Mouse (Mus musculus) lung, postnatal 0 days (tissue): ENCODE measurements around the gene Tmem231. TPM values are rescaled to one million over a fixed set of nuclear protein-coding genes. Genes with fewer than 3 reads are reported as not detected.

Source experiments
- ATAC-seq: fragments of 200-750 bp; cut with Nextera tagmentation; 2 replicates; pipeline ENCODE4 v1.8.0; 2017; ENCODE audit warnings: moderate library complexity
- DNase-seq: peaks from one replicate; pipeline ENCODE4 v3.0.0-alpha.2; 2016; ENCODE audit warnings: low spot score
- H3K27ac ChIP-seq: fragments of 300-500 bp; sonication (generic); 2 replicates; pipeline ENCODE4 v1.5.1; 2014; ENCODE audit warnings: antibody characterized with exemption, mild to moderate bottlenecking, low read length, mixed read lengths
- H3K27me3 ChIP-seq: fragments of 300-500 bp; sonication (generic); replicated peaks from 2 replicates; pipeline ENCODE4 v1.6.1; 2014; ENCODE audit warnings: low read length, mixed read lengths; ENCODE audit not compliant: insufficient read depth
- H3K36me3 ChIP-seq: fragments of 300-500 bp; sonication (generic); 2 replicates; pipeline ENCODE4 v1.6.1; 2014; ENCODE audit warnings: low read length, mixed read lengths; ENCODE audit not compliant: insufficient read depth
- H3K4me1 ChIP-seq: fragments of 300-500 bp; sonication (generic); 2 replicates; pipeline ENCODE4 v1.6.1; 2014; ENCODE audit warnings: antibody characterized with exemption, low read depth, low read length, mixed read lengths; ENCODE audit not compliant: insufficient read depth
- H3K4me2 ChIP-seq: fragments of 300-500 bp; sonication (generic); replicated peaks from 2 replicates; pipeline ENCODE4 v1.6.1; 2014; ENCODE audit warnings: low read depth, mild to moderate bottlenecking, low read length, moderate library complexity, mixed read lengths
- H3K4me3 ChIP-seq: fragments of 300-500 bp; sonication (generic); 2 replicates; pipeline ENCODE4 v1.5.1; 2014; ENCODE audit warnings: low read depth, low read length
- H3K9ac ChIP-seq: fragments of 300-500 bp; sonication (generic); replicated peaks from 2 replicates; pipeline ENCODE4 v1.6.1; 2014; ENCODE audit warnings: low read depth, mild to moderate bottlenecking
- H3K9me3 ChIP-seq: fragments of 300-500 bp; sonication (generic); 2 replicates; pipeline ENCODE4 v1.6.1; 2016; ENCODE audit warnings: low read length, mixed read lengths
- CTCF ChIP-seq: IDR thresholded peaks from 2 replicates; pipeline ENCODE4 v1.5.1; 2016; ENCODE audit warnings: antibody characterized with exemption, mild to moderate bottlenecking
- EP300 ChIP-seq: IDR thresholded peaks from 2 replicates; pipeline ENCODE4 v1.6.1; 2016; ENCODE audit warnings: antibody characterized with exemption, mild to moderate bottlenecking, control low read depth
- WGBS: fragments of 180-500 bp; shearing (Covaris S2); extraction: QIAGEN DNeasy Blood & Tissue Kit; methylation state at CpG from one replicate; pipeline ENCODE4 v1.1.7; 2014; 5-methylcytosine and 5-hydroxymethylcytosine counted together
- polyA plus RNA-seq: library from polyadenylated mRNA; unstranded; fragments of >200 nt; fragmentation: Nextera tagmentation; extraction: Ambion mirVana; gene quantifications from 2 replicates; pipeline ENCODE4 v1.2.1, GENCODE M21; 2015

Tmem231 gene
- polyA plus RNA-seq, 1 experiment from 2014 or later: 5.6 TPM

GRCm38 (mm10) chr8:111905500-111906121 lies 28.1 kb downstream of the Tmem231 start:
- no peak for TF ChIP-seq CTCF
- no peak for TF ChIP-seq EP300
- H3K4me2 ChIP-seq: no peak overlapping the region
- H3K4me1 ChIP-seq: no peaks in the 10 kb centered on the region; the same call in 1 of the 2 replicates
- H3K27me3 ChIP-seq: no peaks in the 10 kb centered on the region
- 34% methylated on average over 7 of the region's 8 CpGs for WGBS
- DNase-seq (peak; percentile 62), ATAC-seq (peak; percentile 92)
- H3K4me3 ChIP-seq: no peak overlapping the region
- H3K9me3 ChIP-seq: no peaks in the 10 kb centered on the region
- H3K9ac ChIP-seq: no peak overlapping the region
- H3K36me3 ChIP-seq: no peaks in the 10 kb centered on the region
- no peak overlapping the region for H3K27ac ChIP-seq

GRCm38 (mm10) chr8:111902080-111902479 lies 31.6 kb downstream of the Tmem231 start:
- H3K9me3 ChIP-seq: no peaks in the 10 kb centered on the region
- no peaks in the 10 kb centered on the region for H3K36me3 ChIP-seq

GRCm38 (mm10) chr8:111898586-111898985 lies 35.1 kb downstream of the Tmem231 start:
- WGBS: 32% methylated on average over 10 of the region's 10 CpGs
- no peaks in the 10 kb centered on the region for H3K27me3 ChIP-seq
- H3K4me3 ChIP-seq: no peak overlapping the region
- H3K4me1 ChIP-seq: no peaks in the 10 kb centered on the region
- H3K27ac ChIP-seq: no peak overlapping the region
- H3K9ac ChIP-seq: no peak overlapping the region
- H3K9me3 ChIP-seq: no peaks in the 10 kb centered on the region
- no peak for TF ChIP-seq CTCF
- TF ChIP-seq EP300: no peak
- ATAC-seq: peak; percentile 55
- no peak overlapping the region for H3K4me2 ChIP-seq
- H3K36me3 ChIP-seq: no peaks in the 10 kb centered on the region
- DNase-seq: no peak

More at GRCm38 (mm10) chr8:111902080-111902479, 31.6 kb downstream of the Tmem231 start:
- Histone ChIP-seq H3K4me3 (no peak overlapping the region), H3K27me3 (no peaks in the 10 kb centered on the region), H3K4me2 (no peak overlapping the region), H3K9ac (no peak overlapping the region), H3K27ac (no peak overlapping the region), H3K4me1 (no peaks in the 10 kb centered on the region)
- TF ChIP-seq CTCF: no peak
- TF ChIP-seq EP300: no peak
- ATAC-seq: no peak
- DNase-seq: no peak
- 12% methylated on average over 5 of the region's 5 CpGs for WGBS

GRCm38 (mm10) chr8:111894955-111895354 lies 38.7 kb downstream of the Tmem231 start:
- ATAC-seq (no peak), DNase-seq (no peak)
- H3K4me3 ChIP-seq: no peak overlapping the region
- H3K9ac ChIP-seq: no peak overlapping the region
- H3K9me3 ChIP-seq: no peaks in the 10 kb centered on the region
- peaks cover 8% of the 10 kb centered on the region; the same call in 1 of the 2 replicates for H3K4me1 ChIP-seq
- H3K27me3 ChIP-seq: peaks cover 8% of the 10 kb centered on the region
- WGBS: 89% methylated on average over 7 of the region's 7 CpGs
- no peak overlapping the region for H3K27ac ChIP-seq
- H3K4me2 ChIP-seq: no peak overlapping the region
- H3K36me3 ChIP-seq: no peaks in the 10 kb centered on the region
- TF ChIP-seq EP300 (no peak), CTCF (peak; percentile 62)

- Histone ChIP-seq H3K9me3 (no peaks in the 10 kb centered on the region), H3K4me3 (no peak overlapping the region), H3K27me3 (peaks cover 14% of the 10 kb centered on the region), H3K4me1 (peaks cover 11% of the 10 kb centered on the region; the same call in 1 of the 2 replicates), H3K9ac (no peak overlapping the region), H3K36me3 (no peaks in the 10 kb centered on the region), H3K4me2 (no peak overlapping the region), H3K27ac (peak overlapping the region; percentile 57; the same call in 1 of the 2 replicates)
- DNase-seq (no peak), ATAC-seq (no peak)
- 35% methylated on average over 5 of the region's 5 CpGs for WGBS
- no peak for TF ChIP-seq EP300
- TF ChIP-seq CTCF: no peak
Measured at GRCm38 (mm10) chr8:111892615-111893014, 41.1 kb downstream of the Tmem231 start.

GRCm38 (mm10) chr8:111891983-111892382 lies 41.7 kb downstream of the Tmem231 start:
- Histone ChIP-seq H3K4me2 (no peak overlapping the region), H3K27ac (peak overlapping the region; percentile 57), H3K4me1 (peaks cover 11% of the 10 kb centered on the region; the same call in 1 of the 2 replicates), H3K36me3 (no peaks in the 10 kb centered on the region), H3K9me3 (no peaks in the 10 kb centered on the region), H3K4me3 (no peak overlapping the region), H3K9ac (no peak overlapping the region), H3K27me3 (peaks cover 14% of the 10 kb centered on the region)
- no peak for TF ChIP-seq CTCF
- TF ChIP-seq EP300: peak; percentile 11; the same call in 1 of the 2 replicates
- 3% methylated on average over 8 of the region's 8 CpGs for WGBS
- peak; percentile 16; the same call in 1 of the 2 replicates for ATAC-seq
- peak; percentile 59 for DNase-seq
